Mouse (Mus musculus) megakaryocyte, embryonic 14.5 days (primary cell): ENCODE measurements at regions not wholly inside any gene's neighbourhood (a gene's known extent, or its start where the extent isn't known, plus 50 kb on each side); places are given as distances from the start of the nearest gene placed in this dataset.

ENCODE experiments used
- FLI1 ChIP-seq: IDR thresholded peaks from 2 replicates; pipeline ENCODE4 v1.6.1; 2012; ENCODE audit warnings: low read length, inconsistent platforms, mixed read lengths
- GATA1 ChIP-seq: IDR thresholded peaks from 3 replicates; pipeline ENCODE4 v1.6.1; 2012; ENCODE audit warnings: mixed read lengths, low read length, inconsistent platforms, borderline replicate concordance

- TF ChIP-seq GATA1 (no peak), FLI1 (no peak)
Observed at GRCm38 (mm10) chr12:58802410-58802809, 209.4 kb downstream of the Sec23a start.
